Mouse (Mus musculus): ENCODE data around the gene Nlgn2. TPM values are rescaled to one million over a fixed set of nuclear protein-coding genes. Genes with fewer than 3 reads are reported as not detected.

Gene Nlgn2
- total RNA-seq, 2 experiments from 2014 or later = 11.0 to 11.6 TPM

- no peak for DNase-seq
These were observed 15.5 kb downstream of the Nlgn2 start, which contains the start of gene Spem1 for GRCm38 (mm10) chr11:69822080-69822479. Gene Spem1 (minus strand): TSS chr11:69822180.

DNA sequence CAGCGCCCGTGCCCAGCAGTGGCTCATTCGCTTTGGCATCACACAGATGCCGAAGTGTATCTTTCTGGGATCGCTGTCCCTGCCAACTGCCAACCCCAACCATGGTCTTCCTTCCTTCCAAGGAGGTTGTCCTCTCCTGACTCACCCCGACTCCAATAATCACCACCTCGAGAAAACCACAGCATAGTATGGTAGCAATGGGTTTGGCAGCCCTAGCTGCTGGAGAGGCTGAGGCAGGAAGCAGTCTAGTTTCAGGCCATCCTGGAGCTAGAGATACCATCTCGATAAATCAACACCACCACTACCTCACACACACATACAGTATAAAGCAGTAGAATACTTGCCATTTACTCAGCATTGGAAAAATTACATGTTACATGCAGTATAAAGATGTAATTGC lies 18.7 kb downstream of the Nlgn2 start:
- no peak for DNase-seq

- no peak for DNase-seq
These were observed 19.2 kb downstream of the Nlgn2 start, which contains the start of gene Spem2 for GRCm38 (mm10) chr11:69818365-69818764. Gene Spem2 (minus strand): TSS chr11:69818465.

GRCm38 (mm10) chr11:69816520-69816919 lies 21.1 kb downstream of the Nlgn2 start:
- no peak for DNase-seq

- DNase-seq = no peak
These were observed 22.4 kb downstream of the Nlgn2 start, which contains the start of gene Gm39566 for GRCm38 (mm10) chr11:69815155-69815554. Gene Gm39566 (minus strand): TSS chr11:69815298.

DNA sequence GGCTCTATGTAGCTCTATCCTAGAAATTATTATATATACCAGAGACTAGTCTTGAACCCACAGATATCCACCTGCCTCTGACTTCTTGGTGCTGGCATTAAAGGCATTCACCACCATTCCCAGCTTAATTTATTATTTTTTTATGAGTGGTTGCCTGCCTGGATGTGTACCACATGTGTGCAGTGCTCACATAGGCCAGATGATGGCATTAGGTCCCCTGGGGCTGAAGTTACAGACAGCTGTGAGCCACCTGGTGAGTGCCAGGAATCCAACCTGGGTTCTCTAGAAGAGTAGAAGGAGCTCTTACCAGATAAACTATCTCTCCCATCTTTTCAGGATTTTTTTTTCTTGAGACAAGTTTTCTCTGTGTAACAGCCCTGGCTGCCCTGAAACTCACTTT lies 27.3 kb downstream of the Nlgn2 start:
- DNase-seq = no peak

GRCm38 (mm10) chr11:69807641-69808040 lies 29.9 kb downstream of the Nlgn2 start:
- no peak for DNase-seq

GRCm38 (mm10) chr11:69806378-69806777 lies 31.2 kb downstream of the Nlgn2 start:
- DNase-seq = no peak

DNA sequence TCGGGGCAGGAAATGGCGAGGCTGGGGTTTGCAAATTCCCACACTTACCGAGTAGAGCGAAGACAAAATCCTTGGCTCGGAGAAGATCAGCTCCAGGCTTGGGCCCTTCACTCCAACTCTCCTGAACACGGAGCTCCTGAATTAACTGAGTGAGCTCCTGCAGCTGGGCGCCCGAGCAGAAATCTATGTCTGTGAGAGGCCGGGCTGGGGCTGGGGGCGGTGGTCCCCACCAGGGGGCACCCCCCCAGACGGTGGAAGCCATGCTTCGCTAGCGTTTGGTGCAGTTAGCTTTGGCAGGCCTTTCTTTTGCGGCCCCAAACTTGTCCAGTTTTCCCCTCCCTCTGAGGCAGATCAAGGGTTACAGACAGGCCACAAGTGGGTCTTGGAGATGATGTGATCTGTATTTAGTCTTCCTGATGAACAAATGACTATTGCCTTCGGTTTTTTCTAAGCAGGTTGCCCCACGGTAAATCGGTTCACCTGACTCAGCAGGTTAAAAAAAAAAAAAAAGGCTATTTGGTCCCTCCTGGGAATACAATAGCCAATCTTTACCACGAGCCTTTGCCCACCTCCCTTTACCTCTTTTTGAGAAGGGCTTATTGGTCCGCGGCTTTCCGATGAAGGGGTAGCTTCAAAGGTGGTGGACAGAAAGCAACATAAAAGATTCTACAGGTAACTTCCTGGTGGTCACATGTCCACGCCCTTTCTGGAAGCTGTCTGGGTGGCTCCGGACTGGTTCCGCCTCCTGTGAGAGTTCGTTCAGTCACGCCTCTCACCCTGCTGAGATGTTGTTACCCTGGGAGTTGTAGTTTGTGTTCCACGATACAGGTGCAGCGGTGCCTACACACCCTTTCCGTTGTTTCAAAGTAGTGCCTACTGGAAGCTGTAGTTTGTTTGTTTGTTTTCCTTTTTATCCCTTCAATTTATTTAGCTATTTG lies 32.3 kb downstream of the Nlgn2 start, which contains the start of gene Tmem102:
Gene Tmem102 (minus strand): TSS at position 653 of the 938 bp plus-strand sequence.
- DNase-seq = no peak

GRCm38 (mm10) chr11:69804652-69804940 lies 33.0 kb downstream of the Nlgn2 start:
- DNase-seq = peak; percentile 55

GRCm38 (mm10) chr11:69803786-69804651 lies 33.6 kb downstream of the Nlgn2 start:
- DNase-seq = peak; percentile 82

DNA sequence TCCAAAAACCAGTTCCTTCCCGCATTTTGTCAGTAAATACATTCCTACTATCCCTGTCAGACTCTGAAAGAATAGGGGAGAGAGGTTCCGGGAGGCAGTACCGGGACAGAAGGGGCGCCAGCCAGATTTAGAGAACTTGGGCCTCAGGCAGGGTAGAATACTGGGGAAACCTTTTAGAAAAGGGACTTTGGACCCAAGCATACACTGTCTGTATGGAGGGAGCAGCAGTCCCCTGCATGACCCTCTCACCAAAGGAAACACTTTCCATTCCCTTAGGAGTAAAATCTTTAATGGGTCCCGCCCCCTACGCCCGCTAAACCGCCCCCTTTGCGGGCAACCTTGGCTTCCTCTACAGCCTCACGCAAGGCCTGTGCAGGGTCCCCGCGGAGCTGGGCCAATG lies 34.3 kb downstream of the Nlgn2 start:
- no peak for DNase-seq

DNA sequence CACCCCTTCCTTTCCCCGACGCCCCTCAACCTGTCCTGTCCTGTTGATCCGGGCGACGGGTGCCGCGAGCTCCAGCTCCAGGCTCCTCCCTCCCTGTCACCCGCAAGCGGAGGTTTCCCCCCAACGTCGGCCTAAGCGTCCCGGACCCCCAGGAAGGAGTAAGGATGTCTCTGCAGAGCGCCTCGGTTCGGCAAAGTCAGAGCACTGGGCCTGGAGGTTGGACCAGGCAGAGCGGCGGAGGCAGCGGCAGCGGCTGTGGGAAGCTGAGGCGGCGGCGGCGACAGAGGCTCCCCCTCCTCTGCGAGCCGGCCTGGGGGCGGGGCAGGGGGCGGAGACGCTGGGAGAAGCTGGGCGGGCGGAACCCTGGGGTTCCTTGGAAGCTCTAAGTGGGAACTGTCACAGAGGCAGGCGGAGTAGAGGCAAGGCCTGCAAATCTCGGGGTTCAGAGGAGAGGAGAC lies 34.9 kb downstream of the Nlgn2 start:
- peak; percentile 89 for DNase-seq

GRCm38 (mm10) chr11:69801379-69801977 lies 36.1 kb downstream of the Nlgn2 start, which contains the start of gene Fgf11:
Gene Fgf11 (minus strand): TSS chr11:69801857.
- no peak for DNase-seq

DNA sequence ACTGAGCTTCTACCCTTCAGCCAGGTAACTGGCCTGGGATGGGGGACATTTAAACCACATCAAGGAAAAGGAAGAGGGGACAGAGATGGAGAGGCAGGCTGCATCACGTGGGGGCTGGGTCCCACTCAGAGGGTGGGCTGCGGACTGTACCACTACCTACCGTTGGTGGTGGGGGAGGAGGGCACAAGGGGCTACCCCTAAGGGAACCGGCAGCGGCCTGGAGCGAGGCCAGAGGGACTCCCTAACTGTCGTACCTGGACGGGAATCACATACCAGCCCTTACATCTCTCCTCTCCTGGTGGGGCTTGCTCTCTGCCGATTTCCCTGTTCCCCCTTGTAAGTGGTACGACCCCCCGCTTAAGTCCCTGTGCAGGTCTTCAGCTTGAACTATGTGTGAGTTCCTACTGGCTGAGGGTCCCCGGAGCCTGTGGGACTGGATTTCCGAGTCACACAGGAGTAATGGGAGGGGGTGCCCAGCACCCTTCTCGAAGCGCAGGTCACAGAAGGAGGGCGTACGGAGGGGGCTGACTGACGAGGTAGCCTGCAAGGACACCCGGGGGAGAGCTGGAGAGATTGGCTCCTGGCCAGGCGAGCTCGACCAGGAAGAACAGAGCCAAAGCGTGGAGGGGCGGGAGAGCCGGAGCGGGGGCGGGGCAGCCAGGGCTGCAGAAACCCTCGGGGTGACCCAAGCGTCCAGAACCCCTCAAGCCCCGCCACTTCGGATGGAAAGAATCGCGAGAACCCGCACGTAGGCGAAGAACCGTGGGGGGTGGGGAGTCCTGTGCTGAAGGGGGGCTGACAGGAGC lies 37.0 kb downstream of the Nlgn2 start:
- DNase-seq = peak; percentile 79

- DNase-seq = peak; percentile 41
These were observed 37.5 kb downstream of the Nlgn2 start for GRCm38 (mm10) chr11:69800138-69800391.

GRCm38 (mm10) chr11:69799394-69800137 lies 38.0 kb downstream of the Nlgn2 start:
- DNase-seq = no peak

DNA sequence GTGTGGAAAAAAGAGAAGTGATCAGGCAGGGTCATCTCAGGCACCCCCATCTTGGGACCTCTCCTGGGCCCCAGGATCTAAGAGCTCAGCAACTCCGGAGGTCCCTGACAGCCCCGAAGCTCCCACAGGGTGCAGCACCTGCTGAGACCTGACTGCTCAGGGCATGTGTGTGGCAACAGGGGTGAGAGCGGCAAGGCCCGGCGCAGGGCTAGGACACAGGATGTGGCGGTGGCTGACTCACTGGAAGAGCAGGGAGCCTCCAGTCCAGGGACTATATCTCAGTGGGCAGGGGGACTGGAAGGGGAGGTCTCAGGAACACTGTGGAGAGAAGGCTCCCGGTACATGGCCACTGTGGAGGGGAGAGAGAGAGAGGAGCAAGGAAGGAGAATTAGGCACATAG lies 39.7 kb downstream of the Nlgn2 start:
- DNase-seq = no peak

DNA sequence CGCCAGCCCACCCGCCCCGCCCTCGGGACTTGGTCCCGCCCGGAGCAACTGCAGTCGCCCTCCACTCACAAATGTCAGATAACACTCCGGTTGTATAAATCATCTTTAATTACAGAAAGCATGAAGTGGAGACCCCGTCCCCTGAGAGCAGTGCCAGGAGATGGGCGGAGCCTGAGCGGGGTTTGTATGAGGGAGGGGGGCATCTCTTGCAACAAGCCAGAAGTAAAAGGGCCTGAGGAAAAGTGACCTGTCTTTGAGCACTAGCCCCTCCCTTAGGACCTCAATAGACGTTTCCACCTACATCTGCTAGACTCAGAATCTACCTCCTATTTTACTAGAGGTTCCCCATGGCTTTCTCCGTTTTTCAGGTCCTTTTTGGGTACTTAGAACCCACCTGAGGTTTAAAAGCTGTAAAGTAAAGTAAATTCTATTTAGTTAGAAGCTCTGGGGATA lies 41.6 kb downstream of the Nlgn2 start:
- DNase-seq = no peak

GRCm38 (mm10) chr11:69795168-69795982 lies 42.2 kb downstream of the Nlgn2 start, which contains the start of gene Chrnb1:
Gene Chrnb1 (minus strand): TSS chr11:69795943.
- DNase-seq = peak; percentile 94

Measured in heart, postnatal 4 days (tissue).